ENCODE assay signal across 9 mouse cellular contexts in the genomic region with DNA sequence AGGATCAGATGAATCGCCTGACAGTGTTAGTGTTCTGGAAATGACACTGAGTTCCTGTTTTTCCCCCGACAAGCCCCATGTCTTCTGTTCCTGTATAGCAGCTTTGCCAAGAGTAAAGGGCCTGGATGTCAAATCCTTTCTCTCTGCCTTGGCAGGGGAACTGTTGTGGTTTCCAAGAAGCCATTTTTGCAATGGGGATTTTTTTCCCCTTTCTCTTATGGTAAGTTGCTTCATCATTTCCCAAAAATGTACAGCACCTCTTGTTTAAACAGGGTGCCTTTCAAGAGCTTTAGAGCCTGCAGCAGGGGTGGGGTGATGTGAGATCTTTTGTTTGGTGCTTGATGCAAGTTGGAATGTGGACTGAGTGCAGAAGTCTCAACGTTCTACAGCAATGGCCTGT.
A peak's percentile ranks its signal among the peaks of the same experiment; 100 is the strongest.
DNase-seq lines count a peak whose midpoint lies in the region; ATAC-seq lines count a peak whose summit lies in the region.
"Had no signal": no experiment of that assay in that cellular context is flagged by ENCODE, and none has a peak within 500 bp of the region (broad histone marks: within the 10 kb centered on the region; RNA-seq: fewer than 3 reads in every experiment).

No protein-coding gene starts in this region.

- no peak overlapping the region for H3K4me2 ChIP-seq in liver, embryonic 16.5 days (ENCODE audit: low read depth, low read length)
- no peak overlapping the region for H3K4me2 ChIP-seq in liver, embryonic 12.5 days
- no peak overlapping the region for H3K4me2 ChIP-seq in intestine, embryonic 15.5 days (replicated peaks)
- no peak overlapping the region for H3K4me2 ChIP-seq in stomach, embryonic 15.5 days
- H3K4me2 ChIP-seq in midbrain, embryonic 15.5 days = no peak overlapping the region

- no peaks in the 10 kb centered on the region for H3K27me3 ChIP-seq in liver, embryonic 16.5 days (ENCODE audit: control insufficient read depth, insufficient read depth, low read depth, low read length)
- no peaks in the 10 kb centered on the region for H3K27me3 ChIP-seq in liver, embryonic 12.5 days (replicated peaks)
- H3K27me3 ChIP-seq in intestine, embryonic 15.5 days (replicated peaks) = no peaks in the 10 kb centered on the region
- H3K27me3 ChIP-seq in stomach, embryonic 15.5 days (replicated peaks) = no peaks in the 10 kb centered on the region
- H3K27me3 ChIP-seq in midbrain, embryonic 15.5 days (replicated peaks) = no peaks in the 10 kb centered on the region

- peak; percentile 48; the same call in 1 of the 2 replicates for ATAC-seq in liver, embryonic 16.5 days (ENCODE audit: low read depth)
- ATAC-seq in liver, embryonic 12.5 days = no peak
- ATAC-seq in intestine, embryonic 15.5 days = no peak
- no peak for ATAC-seq in stomach, embryonic 15.5 days (ENCODE audit: insufficient read depth, low FRiP score, low read depth)
- ATAC-seq in frontal cortex, adult (ENCODE audit: low TSS enrichment) = no peak
- no peak for ATAC-seq in midbrain, embryonic 15.5 days (replicated peaks)

- no peak overlapping the region for H3K4me3 ChIP-seq in liver, embryonic 16.5 days (ENCODE audit: low read depth, low read length)
- no peak overlapping the region for H3K4me3 ChIP-seq in liver, embryonic 12.5 days
- no peak overlapping the region for H3K4me3 ChIP-seq in intestine, embryonic 15.5 days (replicated peaks)
- H3K4me3 ChIP-seq in stomach, embryonic 15.5 days (replicated peaks) = no peak overlapping the region
- no peak overlapping the region for H3K4me3 ChIP-seq in midbrain, embryonic 15.5 days

- peaks cover 25% of the 10 kb centered on the region for H3K4me1 ChIP-seq in liver, embryonic 16.5 days (ENCODE audit: control insufficient read depth, low read depth, low read length)
- H3K4me1 ChIP-seq in liver, embryonic 12.5 days = peaks cover 38% of the 10 kb centered on the region
- peaks cover 4% of the 10 kb centered on the region; the same call in 1 of the 2 replicates for H3K4me1 ChIP-seq in intestine, embryonic 15.5 days (replicated peaks)
- H3K4me1 ChIP-seq in stomach, embryonic 15.5 days = peaks cover 15% of the 10 kb centered on the region; the same call in 1 of the 2 replicates
- peaks cover 13% of the 10 kb centered on the region for H3K4me1 ChIP-seq in midbrain, embryonic 15.5 days

- H3K9ac ChIP-seq in liver, embryonic 16.5 days (ENCODE audit: low read depth, low read length) = no peak overlapping the region
- no peak overlapping the region for H3K9ac ChIP-seq in liver, embryonic 12.5 days
- H3K9ac ChIP-seq in intestine, embryonic 15.5 days = no peak overlapping the region
- H3K9ac ChIP-seq in stomach, embryonic 15.5 days = no peak overlapping the region
- no peak overlapping the region for H3K9ac ChIP-seq in midbrain, embryonic 15.5 days

- 33% methylated on average over 3 of the region's 3 CpGs for WGBS in liver, embryonic 16.5 days (ENCODE audit: insufficient replicate concordance)
- WGBS in liver, embryonic 12.5 days (ENCODE audit: insufficient replicate concordance) = 40% methylated on average over 3 of the region's 3 CpGs
- WGBS in intestine, embryonic 15.5 days = 45% methylated on average over 3 of the region's 3 CpGs
- WGBS in stomach, embryonic 15.5 days = 26% methylated on average over 3 of the region's 3 CpGs
- 61% methylated on average over 3 of the region's 3 CpGs for WGBS in midbrain, embryonic 15.5 days

- H3K9me3 ChIP-seq in liver, embryonic 16.5 days (replicated peaks; ENCODE audit: control insufficient read depth, low read length) = no peaks in the 10 kb centered on the region
- no peaks in the 10 kb centered on the region for H3K9me3 ChIP-seq in liver, embryonic 12.5 days (replicated peaks)
- H3K9me3 ChIP-seq in intestine, embryonic 15.5 days = no peaks in the 10 kb centered on the region
- H3K9me3 ChIP-seq in stomach, embryonic 15.5 days = no peaks in the 10 kb centered on the region
- H3K9me3 ChIP-seq in midbrain, embryonic 15.5 days = no peaks in the 10 kb centered on the region

- DNase-seq in adrenal gland, adult 2 months = peak; percentile 29
- DNase-seq in adrenal gland, postnatal 14 days = no peak
- DNase-seq: layer of hippocampus, adult 9-11 months had no signal

- H3K36me3 ChIP-seq in liver, embryonic 16.5 days (ENCODE audit: control insufficient read depth, insufficient read depth) = no peaks in the 10 kb centered on the region
- H3K36me3 ChIP-seq in liver, embryonic 12.5 days = 0 out of 2 replicates have a peak, but pooled peaks cover 5% of the 10 kb centered on the region
- H3K36me3 ChIP-seq in intestine, embryonic 15.5 days = no peaks in the 10 kb centered on the region
- no peaks in the 10 kb centered on the region for H3K36me3 ChIP-seq in stomach, embryonic 15.5 days
- no peaks in the 10 kb centered on the region for H3K36me3 ChIP-seq in midbrain, embryonic 15.5 days (replicated peaks)

- H3K27ac ChIP-seq in liver, embryonic 16.5 days (ENCODE audit: low read length) = peak overlapping the region; percentile 49
- H3K27ac ChIP-seq in liver, embryonic 12.5 days = no peak overlapping the region
- peak overlapping the region; percentile 29; the same call in 1 of the 2 replicates for H3K27ac ChIP-seq in intestine, embryonic 15.5 days
- peak overlapping the region; percentile 45; the same call in 1 of the 2 replicates for H3K27ac ChIP-seq in stomach, embryonic 15.5 days
- H3K27ac ChIP-seq in midbrain, embryonic 15.5 days = no peak overlapping the region

Comparison
In these comparisons a context has a peak if more than half of its experiments do, and no peak if none do; other contexts are left out.
1. H3K27ac ChIP-seq: peak in liver, embryonic 16.5 days (single experiment), intestine, embryonic 15.5 days (single experiment) and stomach, embryonic 15.5 days (single experiment); none in liver, embryonic 12.5 days (single experiment) and midbrain, embryonic 15.5 days (single experiment).